Mouse (Mus musculus) E14TG2a.4 (cell line): ENCODE measurements around the gene Gm28845.

Source experiments
- CTCF ChIP-seq: conservative IDR thresholded peaks from 2 replicates; pipeline ENCODE4 v1.5.1; 2014; ENCODE audit warnings: low read length
- NANOG ChIP-seq: IDR thresholded peaks from 2 replicates; pipeline ENCODE4 v1.6.1; 2014; ENCODE audit warnings: borderline replicate concordance, low read length, mixed read lengths

DNA sequence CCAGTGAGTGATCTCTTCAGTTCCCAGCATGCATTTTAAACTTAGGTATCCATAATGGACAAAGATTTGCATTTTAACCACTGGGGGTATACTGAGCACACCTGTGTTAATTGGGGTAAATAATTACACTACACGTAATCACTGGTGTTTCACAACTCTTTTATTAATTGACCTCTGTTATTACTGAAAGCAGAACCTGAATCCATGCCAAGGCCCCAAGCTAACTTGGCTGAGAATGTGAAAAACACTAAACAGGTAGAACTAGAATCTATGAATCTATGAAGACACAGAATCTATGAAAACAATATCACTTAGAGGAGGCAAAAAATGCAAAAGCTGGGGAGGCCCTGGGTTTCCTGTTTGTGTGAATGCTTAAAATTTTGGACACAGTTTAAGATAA is 48.1 kb upstream of the Gm28845 start:
- no peak for TF ChIP-seq CTCF
- TF ChIP-seq NANOG = no peak
